Mouse (Mus musculus) 3T3-L1 (cell line): ENCODE measurements at regions not wholly inside any gene's neighbourhood (a gene's known extent, or its start where the extent isn't known, plus 50 kb on each side); places are given as distances from the start of the nearest gene placed in this dataset.

Experiments used
- DNase-seq: peaks from one replicate; pipeline ENCODE4 v3.0.0-alpha.2; 2015; ENCODE audit warnings: low read depth, low spot score

DNA sequence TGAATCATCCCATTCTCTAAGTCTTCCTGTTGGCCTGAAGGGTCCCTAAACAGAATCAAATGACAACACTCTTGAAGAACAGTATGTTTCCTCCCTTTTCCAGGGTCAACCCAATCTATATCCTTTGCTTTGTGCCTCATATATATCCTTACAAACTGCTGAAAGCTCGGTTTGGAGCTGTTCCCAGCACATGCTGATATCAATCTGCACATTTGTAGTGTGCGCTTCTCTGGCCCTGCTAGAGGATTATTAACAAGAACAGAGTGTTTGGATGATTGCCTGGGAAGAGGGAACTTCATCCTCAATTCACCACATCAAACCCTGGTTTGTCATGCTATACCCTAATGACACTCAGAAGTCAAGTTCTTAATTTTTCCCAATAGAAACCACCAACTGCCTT lies 824.2 kb downstream of the Gsdmc2 start:
- DNase-seq: peak; percentile 27

DNA sequence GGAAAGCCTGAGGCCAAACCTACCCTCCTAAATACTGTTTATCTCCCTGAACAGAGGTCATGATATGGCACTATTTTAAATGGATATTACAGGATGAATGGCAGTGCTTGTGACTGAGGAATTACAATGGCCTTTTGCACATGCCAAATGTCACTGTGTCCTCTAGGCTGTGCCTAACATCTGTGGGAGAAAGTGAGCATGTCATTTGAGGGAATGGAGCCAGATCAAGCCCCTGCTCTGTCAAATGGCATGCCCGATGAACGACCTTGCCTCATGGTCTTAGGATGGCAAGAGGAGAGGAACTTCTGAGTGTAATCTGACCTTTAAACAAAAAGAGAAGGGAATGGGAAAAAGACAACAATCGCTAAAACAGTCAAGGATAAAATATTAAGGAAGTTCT lies 827.0 kb downstream of the Gsdmc2 start:
- DNase-seq: no peak

DNA sequence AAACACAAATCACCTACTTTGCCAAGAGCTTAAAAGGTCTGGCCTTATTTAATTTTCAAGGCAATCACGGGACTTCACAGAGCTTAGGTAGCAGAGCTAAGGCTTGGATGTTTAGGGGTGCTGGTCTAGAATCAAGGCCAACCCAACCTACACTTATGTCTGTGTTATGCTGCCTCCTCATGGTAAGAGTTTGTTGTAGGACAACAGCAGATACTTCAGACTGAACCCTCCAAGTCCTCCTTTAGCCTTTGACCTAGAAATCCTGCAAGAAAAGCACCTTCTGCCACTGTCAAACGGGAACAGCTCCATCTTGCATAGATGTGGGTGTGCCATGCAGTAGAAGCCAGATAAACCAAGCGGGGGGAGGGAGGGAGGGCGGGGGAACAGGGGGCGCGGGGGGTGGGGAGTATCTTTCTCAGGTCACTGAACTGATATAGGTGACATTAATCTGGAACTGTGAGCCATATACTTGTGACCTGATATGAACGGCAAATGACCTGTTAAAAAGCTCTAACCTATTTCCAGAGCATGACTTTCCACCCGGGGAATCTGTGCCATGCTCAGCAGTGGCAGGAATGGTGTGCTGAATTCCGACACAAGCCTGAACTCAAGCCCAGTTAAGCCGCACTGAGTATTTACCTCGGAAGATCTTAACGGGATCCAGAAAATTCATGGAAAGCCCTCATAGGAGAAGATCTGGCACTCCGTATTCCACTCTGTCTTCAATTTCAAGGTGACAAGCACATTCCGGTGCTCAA lies 838.3 kb downstream of the Gsdmc2 start:
- DNase-seq: peak; percentile 5

DNA sequence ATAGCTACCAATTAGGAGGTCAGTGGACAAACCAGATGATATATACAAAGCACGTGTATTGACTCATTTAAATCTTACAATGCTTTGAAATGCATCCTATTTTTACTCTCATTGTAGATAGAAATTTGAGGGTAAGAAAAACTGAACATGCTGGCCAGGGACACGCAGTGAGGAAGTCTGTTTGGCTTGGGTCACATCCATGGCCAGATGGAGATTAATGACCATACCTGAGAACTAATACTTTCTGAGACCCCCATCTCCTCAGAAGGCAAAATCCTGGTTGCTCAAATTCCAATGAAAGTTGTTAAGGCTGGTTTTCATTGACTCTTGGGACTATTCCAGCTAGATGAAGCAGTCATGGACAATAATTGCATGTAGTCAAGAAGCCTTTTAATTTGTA lies 850.3 kb downstream of the Gsdmc2 start:
- DNase-seq: no peak

DNA sequence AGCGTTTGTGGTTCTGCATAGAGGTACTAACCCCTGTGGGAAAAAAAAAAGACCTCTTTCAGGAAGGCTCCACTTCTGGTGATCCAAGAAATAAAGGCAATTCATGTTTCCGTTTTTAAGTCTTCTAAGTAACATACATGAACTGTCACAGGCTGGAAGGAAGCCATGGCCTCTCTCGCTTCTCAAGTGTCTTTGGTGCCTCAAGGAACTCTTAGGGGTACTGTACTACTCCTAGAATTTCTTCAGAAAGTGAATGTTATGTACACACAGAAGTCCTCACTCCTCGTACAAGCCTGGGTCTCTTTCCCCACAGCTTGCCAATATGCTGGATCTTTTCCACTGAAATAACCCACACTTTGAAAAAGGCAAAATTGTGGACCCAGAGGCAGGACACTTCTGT lies 858.1 kb downstream of the Gsdmc2 start:
- DNase-seq: no peak

DNA sequence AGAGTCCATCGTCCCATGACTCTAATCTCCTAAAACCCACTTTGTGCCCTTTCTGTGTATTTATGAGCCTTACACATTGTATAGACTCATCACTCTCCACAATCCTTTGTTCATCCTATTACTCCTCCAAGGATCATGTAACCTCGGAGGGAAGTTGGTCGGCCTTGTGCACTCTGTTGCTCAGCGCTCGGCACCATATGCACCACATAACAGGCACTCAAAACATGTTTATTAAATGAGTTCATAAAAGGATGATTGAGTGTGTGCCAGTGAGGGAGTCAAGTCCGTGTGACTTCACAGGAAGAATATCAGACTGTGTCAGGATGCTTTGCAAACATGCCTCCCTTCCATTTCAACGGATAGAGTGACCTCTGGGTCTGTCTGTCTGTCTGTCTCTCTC lies 858.8 kb downstream of the Gsdmc2 start:
- no peak for DNase-seq

DNA sequence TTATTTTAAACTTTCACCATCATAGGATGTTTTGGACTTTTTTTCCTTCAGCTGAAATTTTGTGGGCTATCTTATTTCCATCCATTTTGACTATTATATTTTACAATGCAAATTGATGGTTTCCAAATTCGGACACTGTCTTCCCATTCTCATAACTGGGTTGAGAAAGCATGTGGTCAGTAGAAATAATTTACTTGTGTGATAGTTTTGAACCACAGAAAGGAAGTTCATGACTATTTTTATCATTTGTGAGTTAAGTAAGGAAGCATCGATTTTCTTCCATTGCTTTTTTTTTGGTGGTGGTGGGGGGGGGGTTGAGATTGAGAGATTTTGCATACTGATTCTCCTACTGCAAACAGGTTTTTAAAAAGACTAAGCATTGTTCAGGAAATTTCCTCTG lies 874.4 kb downstream of the Gsdmc2 start:
- DNase-seq: no peak

DNA sequence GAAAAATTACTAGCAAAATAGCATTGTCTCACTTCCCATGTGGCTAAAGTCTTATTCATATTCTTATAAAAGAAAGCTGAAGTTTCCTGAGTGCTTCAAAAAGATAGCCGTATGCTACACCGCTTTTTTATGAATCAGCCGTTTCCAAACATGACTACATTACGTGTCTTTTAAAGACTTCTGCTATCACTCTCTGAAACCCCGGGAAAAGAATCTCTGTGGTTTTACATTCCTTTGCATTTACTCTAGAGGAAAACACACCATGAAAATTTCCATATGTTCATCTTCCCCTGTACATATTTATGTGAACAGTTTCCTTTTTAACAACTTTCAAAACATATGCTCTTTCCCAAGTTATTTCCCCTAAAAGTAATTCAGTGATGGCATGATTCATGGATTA lies 882.3 kb downstream of the Gsdmc2 start:
- peak; percentile 73 for DNase-seq

DNA sequence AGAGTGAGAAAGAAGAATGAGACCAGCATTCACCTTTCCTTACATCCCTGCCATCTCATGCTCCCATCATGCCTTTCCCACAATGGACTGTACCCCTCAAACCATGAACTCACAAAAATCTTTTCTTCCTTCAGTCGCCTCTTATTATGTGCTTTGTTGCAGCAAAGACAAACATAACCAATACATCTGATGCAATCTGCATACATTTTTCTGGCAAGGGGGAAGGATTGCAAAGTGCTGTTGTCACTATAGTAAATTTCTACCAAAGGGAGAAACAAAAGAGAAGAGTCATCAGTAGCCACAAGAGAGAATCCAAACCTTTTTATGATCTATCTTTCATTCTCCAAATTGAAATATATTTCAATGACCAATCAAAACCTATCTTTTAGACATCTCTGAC lies 884.4 kb downstream of the Gsdmc2 start:
- peak; percentile 25 for DNase-seq

DNA sequence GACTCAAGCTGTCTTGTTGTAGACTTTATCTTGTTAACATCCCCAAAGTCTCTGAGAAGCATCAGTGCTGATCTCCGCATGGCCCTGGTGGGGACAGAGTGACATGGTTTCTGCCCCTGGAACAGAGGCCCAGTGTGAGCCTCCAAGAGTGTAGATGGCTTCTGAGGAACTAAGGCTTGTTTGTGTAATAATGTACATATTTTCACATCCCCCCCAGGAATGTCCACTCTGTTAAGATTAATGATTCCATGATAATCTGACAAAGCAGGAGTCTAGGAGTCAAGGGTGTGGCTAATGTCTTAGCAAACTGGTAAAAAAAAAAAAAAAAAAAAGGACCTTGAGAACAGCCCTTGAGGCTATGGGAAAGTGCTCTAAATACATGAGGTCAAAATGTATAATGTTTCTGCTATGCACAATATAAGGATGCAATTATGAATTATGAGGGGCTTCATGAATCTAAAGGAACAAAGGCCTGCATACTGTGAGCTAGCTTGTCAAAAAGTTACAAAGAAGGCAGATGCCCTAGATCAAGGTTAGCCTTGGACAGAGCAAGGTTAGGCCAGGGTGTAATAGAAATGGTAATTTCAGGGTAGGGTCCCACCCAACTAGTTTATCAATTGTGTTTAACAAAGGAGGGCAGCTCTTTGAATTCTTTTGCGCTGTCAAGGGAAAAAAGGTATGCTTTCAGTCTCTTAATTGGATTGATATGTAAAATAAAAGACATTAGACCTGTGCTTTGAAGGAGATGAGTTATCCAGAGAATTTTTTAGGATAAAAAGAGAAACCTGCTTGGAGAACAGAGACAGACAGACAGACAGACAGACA lies 886.3 kb downstream of the Gsdmc2 start:
- no peak for DNase-seq

DNA sequence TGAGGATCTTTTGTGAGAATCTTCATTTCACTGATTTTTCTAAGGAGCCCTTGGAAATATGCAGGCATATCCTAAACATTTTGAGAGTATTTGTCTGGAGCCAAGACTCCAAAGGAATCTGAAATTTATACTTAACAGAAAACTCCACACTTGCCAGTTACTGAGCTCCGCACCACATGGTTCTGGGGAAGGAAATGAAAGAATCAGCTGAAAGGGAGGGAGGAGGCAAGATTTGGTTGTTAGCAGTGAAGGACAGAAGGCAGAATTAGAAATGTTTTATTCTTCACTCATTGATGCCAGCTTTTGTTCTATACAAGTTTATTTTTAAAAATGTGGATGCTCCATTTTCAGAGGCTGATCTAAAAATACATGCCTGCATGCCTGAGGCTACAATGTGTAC lies 890.1 kb downstream of the Gsdmc2 start:
- DNase-seq: no peak

DNA sequence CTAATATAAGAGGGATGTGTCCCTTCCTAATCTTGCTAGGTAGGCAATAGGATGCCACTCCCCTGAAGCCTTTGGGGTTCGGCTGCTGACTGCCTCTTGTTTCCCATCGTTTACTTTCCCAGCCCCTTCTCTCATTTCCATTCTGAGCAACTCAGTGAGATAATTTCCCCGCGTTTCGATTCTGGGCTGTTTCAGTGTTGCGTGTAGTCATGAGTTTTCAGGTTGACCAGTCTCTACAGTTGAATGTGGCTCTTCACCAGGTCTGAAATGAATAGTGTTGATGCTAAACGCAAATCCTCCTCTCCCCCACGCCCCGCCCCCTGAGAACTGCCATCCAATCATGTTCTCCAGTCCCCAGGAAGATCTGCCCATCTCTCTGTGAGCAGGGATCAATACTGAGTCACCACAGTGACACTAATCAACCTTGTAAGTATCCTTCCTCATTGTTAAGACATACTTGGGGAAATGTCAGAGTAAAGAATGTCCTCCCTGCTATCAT lies 890.6 kb downstream of the Gsdmc2 start:
- no peak for DNase-seq

DNA sequence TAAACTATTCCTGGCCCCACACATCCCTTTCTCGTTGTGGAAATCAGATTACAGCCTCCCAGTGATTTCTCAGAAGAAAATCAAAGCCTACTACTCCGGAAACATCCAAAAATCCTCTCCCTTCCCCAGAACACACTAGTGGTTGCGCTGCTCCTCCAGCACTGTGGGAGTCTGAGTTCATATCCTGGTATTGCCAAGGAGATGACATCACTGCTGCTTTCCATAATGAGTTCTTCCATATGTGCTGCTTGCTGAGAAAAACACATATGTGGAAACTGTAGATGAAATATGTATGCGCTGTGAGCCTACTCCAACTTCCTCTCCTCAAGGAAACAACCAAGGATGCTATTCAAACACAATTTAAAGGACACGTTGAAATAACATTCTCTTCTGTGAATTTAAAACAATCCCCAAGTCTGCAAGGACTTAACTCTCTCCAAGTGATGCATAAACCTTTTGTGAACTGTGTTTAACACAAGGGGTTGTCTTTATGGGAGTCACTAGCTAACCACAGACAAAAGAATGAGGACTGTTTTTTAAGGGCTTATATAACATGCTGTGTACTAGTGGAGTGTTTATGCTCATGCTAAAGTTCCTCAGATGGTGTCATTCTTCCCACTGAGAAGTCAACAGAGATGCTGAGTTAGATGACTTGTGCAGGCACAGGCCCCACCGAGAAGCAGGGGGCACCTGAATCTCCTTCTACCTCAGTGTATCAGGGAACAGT lies 891.6 kb downstream of the Gsdmc2 start:
- DNase-seq: no peak

DNA sequence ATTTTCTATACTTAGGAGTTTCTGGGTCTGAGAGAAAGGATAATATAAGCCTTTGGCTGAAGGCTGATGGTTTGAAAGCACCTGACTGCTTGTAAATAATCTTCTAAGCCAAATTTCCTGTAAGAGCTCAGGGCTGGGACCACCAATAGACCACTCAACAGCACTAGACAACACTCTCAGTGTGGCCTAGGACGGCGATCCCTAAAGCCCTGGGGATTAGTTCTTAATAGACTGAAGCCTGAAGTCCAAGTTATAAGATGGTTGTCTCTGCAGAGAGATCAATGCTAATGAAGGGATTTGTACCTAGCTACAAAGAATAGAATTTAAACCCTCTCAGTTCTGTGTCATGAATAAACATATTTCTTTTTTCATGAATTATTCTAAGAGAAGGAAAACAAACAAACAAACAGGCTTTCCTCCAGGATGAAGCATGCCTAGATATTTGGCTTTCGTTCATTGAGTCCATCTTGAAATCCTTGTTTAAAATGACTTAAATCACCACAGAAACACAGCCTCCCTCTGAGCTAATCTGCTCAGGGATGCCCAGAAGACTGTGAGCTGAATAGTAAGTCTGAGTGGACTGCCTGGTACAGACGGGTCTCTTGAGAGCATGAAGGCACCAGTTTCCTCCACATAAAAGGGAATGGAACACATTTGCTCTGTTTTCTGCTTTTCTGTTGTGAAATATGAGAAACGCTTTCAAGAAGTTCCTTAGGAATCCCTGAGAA lies 892.3 kb downstream of the Gsdmc2 start:
- DNase-seq: no peak

DNA sequence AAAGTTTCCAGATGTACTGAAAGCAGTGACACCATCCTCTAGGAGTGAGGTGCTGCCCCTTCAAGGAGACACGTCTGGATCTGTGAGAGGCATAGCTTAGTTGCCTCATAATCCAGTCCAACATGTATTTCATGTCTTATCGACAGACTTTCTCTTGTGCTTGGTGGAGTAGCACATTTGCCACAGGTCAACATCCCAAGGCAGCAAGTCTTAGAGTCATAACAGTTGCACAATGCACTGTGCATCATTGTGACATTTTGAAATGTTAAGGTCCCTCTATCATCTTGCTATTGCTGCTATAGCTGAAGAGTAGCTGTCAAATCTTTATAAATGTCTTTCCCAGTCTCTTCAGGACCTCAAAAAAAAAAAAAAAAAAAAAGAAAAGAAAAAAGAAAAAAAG lies 905.6 kb downstream of the Gsdmc2 start:
- no peak for DNase-seq

DNA sequence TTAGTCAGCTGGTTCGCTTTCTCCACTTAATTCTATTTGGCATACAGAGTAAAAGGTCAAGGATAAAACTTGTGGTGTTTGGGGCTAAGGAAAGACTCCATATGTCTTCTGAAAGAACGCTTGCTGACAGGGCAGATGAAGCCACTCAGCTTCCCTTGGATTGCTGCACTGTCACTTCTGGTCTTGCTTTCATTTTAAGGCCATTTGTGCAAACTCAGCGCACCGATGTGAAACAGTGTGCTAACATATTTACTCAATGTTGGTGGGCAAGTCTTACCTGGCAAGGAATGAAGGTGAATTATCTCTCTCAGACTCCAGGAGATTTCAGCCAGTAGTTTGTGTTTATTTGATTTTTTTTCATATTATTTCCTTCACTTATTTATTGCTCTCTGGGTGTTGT lies 907.2 kb downstream of the Gsdmc2 start:
- DNase-seq: no peak

DNA sequence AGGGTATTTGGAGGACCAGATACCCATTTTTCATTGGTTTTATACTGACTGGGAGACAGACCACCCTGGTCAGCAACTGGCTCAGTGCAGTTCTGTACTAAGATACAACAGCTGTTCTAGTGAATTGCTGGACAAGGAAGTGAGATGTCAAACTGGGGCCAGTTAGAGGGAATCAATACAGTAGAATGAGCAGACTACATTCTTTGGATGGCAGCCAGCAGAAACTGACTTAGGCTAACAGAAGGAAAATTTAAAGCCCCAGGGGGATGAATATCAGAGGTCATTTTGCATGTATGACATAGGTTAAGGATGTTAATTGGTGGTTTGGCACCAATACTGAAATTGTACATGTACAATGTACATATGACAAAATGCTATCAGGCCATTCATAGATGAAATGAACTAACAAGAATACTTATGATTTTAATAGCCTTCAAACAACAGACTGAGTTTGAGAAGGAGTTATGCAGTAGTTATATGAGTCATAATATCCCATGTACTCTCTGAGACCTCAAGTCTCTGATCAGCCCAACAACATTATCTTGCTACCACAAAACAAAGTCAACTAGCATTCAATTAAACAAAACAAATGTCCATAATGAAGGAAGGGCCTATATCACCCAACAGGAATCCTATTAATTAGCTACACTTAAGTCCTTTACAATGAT lies 910.3 kb downstream of the Gsdmc2 start:
- peak; percentile 89 for DNase-seq

DNA sequence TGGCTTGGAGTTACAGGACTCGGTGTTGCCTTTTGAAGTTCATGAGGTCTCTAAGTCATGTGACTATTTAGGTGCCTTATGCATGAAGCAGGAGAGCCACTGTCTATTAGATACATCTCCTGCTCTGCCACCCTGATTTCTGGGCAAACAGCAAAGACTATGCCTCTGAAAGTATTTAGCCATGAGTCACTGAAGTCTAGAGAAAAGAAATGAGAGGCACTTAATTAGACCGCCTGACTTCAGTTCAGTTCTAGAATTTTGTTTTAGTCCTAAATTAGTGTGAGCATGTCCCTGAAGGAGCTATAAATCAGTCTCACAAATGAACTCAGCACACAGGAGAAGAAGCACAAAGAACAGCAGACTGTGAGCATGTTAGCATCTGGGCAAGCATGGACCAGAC lies 924.5 kb downstream of the Gsdmc2 start:
- DNase-seq: peak; percentile 11

DNA sequence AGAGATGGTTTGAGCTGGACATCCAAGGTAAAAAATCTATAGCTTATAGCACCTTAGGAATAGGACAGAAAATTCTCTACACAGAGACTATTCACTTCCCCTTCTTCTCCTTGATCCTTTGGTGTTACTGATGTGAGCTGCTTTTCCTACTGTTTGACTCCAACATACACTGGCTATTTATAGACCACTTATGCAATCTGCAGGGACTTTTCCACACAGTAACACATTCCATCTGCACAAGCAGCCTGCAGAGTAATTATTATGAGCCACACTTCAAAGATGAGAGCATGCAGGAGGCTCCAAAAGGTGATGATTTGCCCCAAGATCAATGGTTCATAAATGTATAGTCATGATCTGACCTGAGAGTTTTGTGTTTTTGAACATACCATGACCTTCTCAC lies 925.7 kb downstream of the Gsdmc2 start:
- DNase-seq: peak; percentile 51

DNA sequence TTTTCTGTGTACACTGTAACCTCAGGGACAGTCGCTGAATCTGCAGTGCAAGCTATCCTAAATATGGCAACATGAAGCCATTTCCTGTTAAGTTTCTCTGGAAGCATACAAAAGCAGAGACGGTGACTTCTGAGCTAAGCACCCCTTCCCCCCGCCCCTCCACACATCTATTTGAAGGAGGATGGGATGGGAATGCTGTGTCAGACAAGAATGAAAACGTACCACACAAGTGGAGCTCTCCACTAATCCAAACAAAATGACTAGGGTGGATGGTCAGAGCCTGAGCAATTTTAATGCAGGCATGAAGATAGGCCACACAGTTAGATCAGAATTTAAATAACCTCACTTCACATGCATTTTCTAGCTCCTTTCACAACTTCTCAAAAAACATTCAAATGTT lies 936.6 kb downstream of the Gsdmc2 start:
- no peak for DNase-seq

DNA sequence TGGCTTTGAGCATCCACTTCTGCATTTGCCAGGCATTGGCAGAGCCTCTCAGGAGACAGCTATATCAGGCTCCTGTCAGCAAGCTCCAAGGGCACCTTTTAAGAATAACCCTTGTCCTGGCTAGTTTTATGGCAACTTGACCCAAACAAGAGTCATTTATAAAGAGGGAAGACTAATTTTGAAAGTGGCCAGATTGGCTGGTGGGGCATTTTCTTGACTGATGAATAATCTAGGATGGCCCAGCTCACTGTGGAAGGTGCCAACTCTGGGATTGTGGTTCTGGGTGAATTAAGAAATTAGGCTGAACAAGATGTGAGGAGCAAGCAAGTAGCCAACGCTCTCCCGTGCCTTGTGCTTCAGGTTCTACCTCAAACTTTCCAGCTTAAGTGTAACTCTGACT lies 937.8 kb downstream of the Gsdmc2 start:
- no peak for DNase-seq
